Mouse (Mus musculus): ENCODE measurements around the gene Adamts6.

- TF ChIP-seq CTCF (IDR thresholded peaks at IDR 0.05; ENCODE audit: borderline replicate concordance, extremely low read depth, insufficient read depth, insufficient read length), result no peak
- no peak for TF ChIP-seq POLR2A (IDR thresholded peaks at IDR 0.05; ENCODE audit: borderline replicate concordance, extremely low read depth, insufficient read depth, insufficient read length, poor library complexity, severe bottlenecking)
These were observed 2.6 kb upstream of the Adamts6 start for GRCm38 (mm10) chr13:104285031-104285431.

Measured in brain, embryonic 14.5 days (tissue).